Mouse (Mus musculus): ENCODE results near the gene Fcer2a.

DNA sequence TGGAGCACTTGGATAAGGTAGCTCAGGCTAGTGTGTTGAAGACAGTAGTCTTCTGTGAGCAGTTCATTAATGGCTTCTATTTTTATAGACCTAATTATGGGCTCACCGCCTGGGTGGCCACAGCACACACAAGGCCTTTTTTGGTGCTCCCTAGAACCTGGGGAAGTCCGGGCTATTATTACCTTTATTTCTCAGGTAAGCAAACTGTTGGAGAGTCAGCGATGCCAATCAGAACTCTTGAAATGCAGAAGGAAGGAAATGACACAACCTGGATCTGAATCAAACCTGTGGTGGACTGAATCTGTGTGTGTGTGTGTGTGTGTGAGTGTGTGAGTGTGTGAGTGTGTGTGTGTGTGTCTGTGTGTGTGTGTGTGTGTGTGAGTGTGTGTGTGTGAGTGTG lies at the start of gene Fcer2a:
- TF ChIP-seq CTCF (IDR thresholded peaks at IDR 0.05; ENCODE audit: low read depth, low read length) (no peak), POLR2A (IDR thresholded peaks at IDR 0.05; ENCODE audit: extremely low read depth, insufficient read depth, low read length) (no peak)

Data from liver, adult 2 months (tissue).